ENCODE assay signal across 8 mouse cellular contexts in the genomic region with DNA sequence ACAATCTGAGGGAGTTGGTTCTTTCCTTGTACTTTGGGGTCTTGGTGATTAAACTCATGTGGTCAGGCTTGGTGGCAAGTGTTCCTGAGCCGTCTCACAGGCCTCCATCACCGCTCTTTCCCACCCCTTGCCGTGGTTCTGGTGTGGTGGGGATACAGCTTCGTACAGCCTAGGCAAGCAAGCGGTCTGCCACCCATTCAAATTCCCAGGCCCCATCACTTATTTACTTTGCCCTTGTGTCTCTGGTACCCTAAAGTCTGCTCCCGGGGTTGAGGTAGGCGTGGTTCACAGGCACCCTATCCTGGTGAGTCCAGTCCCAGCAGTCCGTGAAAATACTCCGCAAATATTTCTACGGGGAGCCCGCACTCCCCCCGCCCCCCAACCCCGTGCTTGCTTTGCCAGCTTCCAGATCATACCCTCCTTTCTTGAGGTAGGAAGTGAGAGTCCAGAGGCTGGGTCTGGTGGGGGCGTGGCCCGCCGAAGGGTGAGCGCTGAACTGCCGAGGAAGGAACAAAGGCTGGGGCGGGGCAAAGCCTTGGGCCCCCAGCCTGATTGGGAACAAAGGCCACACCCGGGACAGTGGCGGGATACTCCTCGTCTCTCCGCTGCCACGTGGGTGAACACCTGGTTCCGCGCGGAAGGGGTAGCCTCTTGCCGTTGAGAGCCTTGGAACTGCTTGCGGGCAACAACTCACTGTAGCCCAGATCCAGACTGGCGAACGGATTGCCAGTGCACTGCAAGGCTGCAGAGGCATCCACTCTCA. TPM values are rescaled to one million over a fixed set of nuclear protein-coding genes. Genes with fewer than 3 reads are reported as not detected.
A peak's percentile ranks its signal among the peaks of the same experiment; 100 is the strongest.
DNase-seq lines count a peak whose midpoint lies in the region; ATAC-seq and TF ChIP-seq lines count a peak whose summit lies in the region.

No protein-coding gene starts in this region.

- no peaks in the 10 kb centered on the region for H3K27me3 ChIP-seq in ES-Bruce4 (ENCODE audit: control insufficient read depth, insufficient read depth, low read length, poor library complexity, severe bottlenecking)
- no peaks in the 10 kb centered on the region for H3K27me3 ChIP-seq in spleen, adult 2 months (ENCODE audit: control insufficient read depth, insufficient read depth, low read length)

- H3K9me3 ChIP-seq in ES-Bruce4 (replicated peaks; ENCODE audit: control insufficient read depth, insufficient read depth, low read length, poor library complexity, severe bottlenecking) = no peaks in the 10 kb centered on the region

- TF ChIP-seq EP300 in ES-Bruce4 (IDR thresholded peaks at IDR 0.05; ENCODE audit: insufficient read depth, low read depth, low read length) = peak; percentile 84

- peak; percentile 68 for TF ChIP-seq POLR2A in ES-Bruce4 (IDR thresholded peaks at IDR 0.05; ENCODE audit: insufficient read depth, low read length)
- TF ChIP-seq POLR2A in bone marrow, adult 2 months (IDR thresholded peaks at IDR 0.05; ENCODE audit: borderline replicate concordance, control insufficient read depth, low read depth, low read length) = peak; percentile 51; the same call in 1 of the 2 replicates
- no peak for TF ChIP-seq POLR2A in spleen, adult 2 months (IDR thresholded peaks at IDR 0.05; ENCODE audit: low read depth, low read length)

- TF ChIP-seq CTCF in ES-Bruce4 (IDR thresholded peaks at IDR 0.05; ENCODE audit: low read depth, low read length) = no peak
- no peak for TF ChIP-seq CTCF in bone marrow, adult 2 months (IDR thresholded peaks at IDR 0.05; ENCODE audit: control insufficient read depth, insufficient read depth, low read length)
- no peak for TF ChIP-seq CTCF in spleen, adult 2 months (IDR thresholded peaks at IDR 0.05; ENCODE audit: extremely low read depth, insufficient read depth, insufficient read length, insufficient replicate concordance)

- peak overlapping the region; percentile 97 for H3K9ac ChIP-seq in ES-Bruce4 (ENCODE audit: low read depth, poor library complexity, severe bottlenecking)

- H3K4me1 ChIP-seq in ES-Bruce4 (ENCODE audit: control insufficient read depth, insufficient read depth, low read length) = no peaks in the 10 kb centered on the region
- H3K4me1 ChIP-seq in bone marrow, adult 2 months (ENCODE audit: control insufficient read depth, insufficient read depth, low read length) = peaks cover 4% of the 10 kb centered on the region
- H3K4me1 ChIP-seq in spleen, adult 2 months (ENCODE audit: control insufficient read depth, insufficient read depth, insufficient read length) = peaks cover 8% of the 10 kb centered on the region; the same call in 1 of the 2 replicates

- DNase-seq in heart, postnatal 14 days = peak; percentile 66 to 72
- DNase-seq in kidney, postnatal 36 days = peak; percentile 79 to 87
- peak in 1 of 2 experiments; percentile 70 for DNase-seq in spleen, adult 2 months (ENCODE audit: low read depth in 1 of 2, low spot score in 2 of 2)
- DNase-seq in c-Kit-positive CD71-positive TER-119-positive erythroid progenitor cells, embryonic 14.5 days (ENCODE audit: low spot score) = no peak

- peak overlapping the region; percentile 85 for H3K27ac ChIP-seq in ES-Bruce4 (ENCODE audit: insufficient read depth, low read length)
- H3K27ac ChIP-seq in bone marrow, adult 2 months (ENCODE audit: control insufficient read depth, insufficient read depth, low read depth, low read length, poor library complexity) = peak overlapping the region; percentile 68
- peak overlapping the region; percentile 4; the same call in 1 of the 2 replicates for H3K27ac ChIP-seq in spleen, adult 2 months (ENCODE audit: insufficient read depth, low read length)

- intact Hi-C loops in heart, postnatal 14 days (cut with DNase I) = no loop called here

- ATAC-seq in erythroblast, adult 5-6 weeks (replicated peaks; ENCODE audit: low FRiP score, poor library complexity, severe bottlenecking) = 0 out of 2 replicates have a peak, but pooled peaks have one; percentile 7
- ATAC-seq in megakaryocyte progenitor cell, adult 5-6 weeks (replicated peaks; ENCODE audit: poor library complexity) = peak; percentile 67

- H3K36me3 ChIP-seq in ES-Bruce4 (ENCODE audit: control insufficient read depth, insufficient read depth, low read length, poor library complexity, severe bottlenecking) = peaks cover 29% of the 10 kb centered on the region
- H3K36me3 ChIP-seq in spleen, adult 2 months (ENCODE audit: control insufficient read depth, insufficient read depth, low read length) = peaks cover 7% of the 10 kb centered on the region

- peak overlapping the region; percentile 65 for H3K4me3 ChIP-seq in ES-Bruce4 (ENCODE audit: low read depth, low read length)
- peak overlapping the region; percentile 63 for H3K4me3 ChIP-seq in bone marrow, adult 2 months (replicated peaks; ENCODE audit: control insufficient read depth, low read depth, low read length)
- H3K4me3 ChIP-seq in spleen, adult 2 months (ENCODE audit: extremely low read depth, insufficient read depth, insufficient read length) = peak overlapping the region; percentile 55

- 3% methylated on average over 31 of the region's 31 CpGs for WGBS in bone marrow, adult 2 months
- WGBS in spleen, adult 2 months = 4% methylated on average over 30 of the region's 31 CpGs

RNA-seq across cellular contexts. Expression of a gene that starts 11.7 kb away (rescaled TPM):
- polyA plus RNA-seq in ES-Bruce4 (2011; ENCODE audit: insufficient read depth, insufficient read length, low read depth, missing spikeins) = 153 and 159 TPM in 2 replicates
- 123 and 183 TPM in 2 replicates for polyA plus RNA-seq in bone marrow, adult 2 months (2011; ENCODE audit: insufficient read depth, insufficient read length, low replicate concordance, missing spikeins)
- 97.4 and 99.3 TPM in 2 replicates for total RNA-seq in erythroblast, adult 5-6 weeks (2015; ENCODE audit: low replicate concordance)
- total RNA-seq in erythroblast, adult 5-6 weeks (2017; ENCODE audit: low replicate concordance) = 144 and 170 TPM in 2 replicates
- total RNA-seq in heart, postnatal 14 days (2021) = 100 to 1,000 TPM; 129 to 130 TPM
- total RNA-seq in megakaryocyte progenitor cell, adult 5-6 weeks (2015) = 145 and 150 TPM in 2 replicates
- total RNA-seq in megakaryocyte progenitor cell, adult 5-6 weeks (2017) = 168 and 203 TPM in 2 replicates
- 40.2 and 41.1 TPM in 2 replicates for polyA plus RNA-seq in spleen, adult 2 months (2012; rRNA removed)

RNA-seq across cellular contexts. Expression of a gene that starts 13.1 kb away (rescaled TPM):
- polyA plus RNA-seq in ES-Bruce4 (2011; ENCODE audit: insufficient read depth, insufficient read length, low read depth, missing spikeins) = 14.0 and 22.7 TPM in 2 replicates
- polyA plus RNA-seq in bone marrow, adult 2 months (2011; ENCODE audit: insufficient read depth, insufficient read length, low replicate concordance, missing spikeins) = 9.6 and 10.0 TPM in 2 replicates
- total RNA-seq in erythroblast, adult 5-6 weeks (2015; ENCODE audit: low replicate concordance) = 2.7 and 8.2 TPM in 2 replicates
- total RNA-seq in erythroblast, adult 5-6 weeks (2017; ENCODE audit: low replicate concordance) = 21.2 and 23.4 TPM in 2 replicates
- total RNA-seq in heart, postnatal 14 days (2021) = 1 to 10 TPM; 8.4 to 9.2 TPM
- total RNA-seq in megakaryocyte progenitor cell, adult 5-6 weeks (2015) = 11.4 and 13.8 TPM in 2 replicates
- total RNA-seq in megakaryocyte progenitor cell, adult 5-6 weeks (2017) = 7.8 and 9.8 TPM in 2 replicates
- 24.5 and 34.5 TPM in 2 replicates for polyA plus RNA-seq in spleen, adult 2 months (2012; rRNA removed)

RNA-seq across cellular contexts. Expression of a gene that starts 15.1 kb away (rescaled TPM):
- 195 and 239 TPM in 2 replicates for polyA plus RNA-seq in ES-Bruce4 (2011; ENCODE audit: insufficient read depth, insufficient read length, low read depth, missing spikeins)
- polyA plus RNA-seq in bone marrow, adult 2 months (2011; ENCODE audit: insufficient read depth, insufficient read length, low replicate concordance, missing spikeins) = 132 and 135 TPM in 2 replicates
- total RNA-seq in erythroblast, adult 5-6 weeks (2015; ENCODE audit: low replicate concordance) = 45.0 and 92.0 TPM in 2 replicates
- total RNA-seq in erythroblast, adult 5-6 weeks (2017; ENCODE audit: low replicate concordance) = 32.8 and 112 TPM in 2 replicates
- 100 to 1,000 TPM; 179 TPM for total RNA-seq in heart, postnatal 14 days (2021)
- total RNA-seq in megakaryocyte progenitor cell, adult 5-6 weeks (2015) = 150 and 160 TPM in 2 replicates
- total RNA-seq in megakaryocyte progenitor cell, adult 5-6 weeks (2017) = 123 and 179 TPM in 2 replicates
- 62.7 and 90.8 TPM in 2 replicates for polyA plus RNA-seq in spleen, adult 2 months (2012; rRNA removed)

RNA-seq across cellular contexts. Expression of a gene that starts 24.0 kb away (rescaled TPM):
- polyA plus RNA-seq in ES-Bruce4 (2011; ENCODE audit: insufficient read depth, insufficient read length, low read depth, missing spikeins) = 1,087 and 1,151 TPM in 2 replicates
- polyA plus RNA-seq in bone marrow, adult 2 months (2011; ENCODE audit: insufficient read depth, insufficient read length, low replicate concordance, missing spikeins) = 163 and 286 TPM in 2 replicates
- 209 and 235 TPM in 2 replicates for total RNA-seq in erythroblast, adult 5-6 weeks (2015; ENCODE audit: low replicate concordance)
- total RNA-seq in erythroblast, adult 5-6 weeks (2017; ENCODE audit: low replicate concordance) = 226 and 257 TPM in 2 replicates
- 100 to 1,000 TPM; 115 TPM for total RNA-seq in heart, postnatal 14 days (2021)
- 389 and 409 TPM in 2 replicates for total RNA-seq in megakaryocyte progenitor cell, adult 5-6 weeks (2015)
- total RNA-seq in megakaryocyte progenitor cell, adult 5-6 weeks (2017) = 506 and 507 TPM in 2 replicates
- polyA plus RNA-seq in spleen, adult 2 months (2012; rRNA removed) = 272 TPM in 2 replicates

RNA-seq across cellular contexts. Expression of a gene that starts 25.0 kb away (rescaled TPM):
- polyA plus RNA-seq in ES-Bruce4 (2011; ENCODE audit: insufficient read depth, insufficient read length, low read depth, missing spikeins) = 0.75 TPM in 1 of 2 replicates, not detected in the other
- polyA plus RNA-seq in bone marrow, adult 2 months (2011; ENCODE audit: insufficient read depth, insufficient read length, low replicate concordance, missing spikeins) = 1.7 and 2.2 TPM in 2 replicates
- not detected in 2 replicates for total RNA-seq in erythroblast, adult 5-6 weeks (2015; ENCODE audit: low replicate concordance)
- total RNA-seq in erythroblast, adult 5-6 weeks (2017; ENCODE audit: low replicate concordance) = not detected in 2 replicates
- total RNA-seq in heart, postnatal 14 days (2021) = not detected
- not detected in 2 replicates for total RNA-seq in megakaryocyte progenitor cell, adult 5-6 weeks (2015)
- total RNA-seq in megakaryocyte progenitor cell, adult 5-6 weeks (2017) = not detected in 2 replicates
- 0.21 TPM in 2 replicates for polyA plus RNA-seq in spleen, adult 2 months (2012; rRNA removed)

Comparison
In these comparisons a context has a peak if more than half of its experiments do, and no peak if none do; other contexts are left out.
1. H3K27ac ChIP-seq: peak in every context shown above with its lines; median percentile 85 in ES-Bruce4; 68 in bone marrow, adult 2 months; 4 in spleen, adult 2 months.